Mouse (Mus musculus) hindbrain, embryonic 16.5 days (tissue): ENCODE results near the gene Vmn2r60. TPM values are rescaled to one million over a fixed set of nuclear protein-coding genes. Genes with fewer than 3 reads are reported as not detected.
"Not testable (repeated sequence)": the region's sequence is repeated elsewhere in the genome, so short reads cannot be mapped to it uniquely, and the experiment has no call there.

Experiments used
- ATAC-seq: fragments of 200-750 bp; cut with Nextera tagmentation; 2 replicates; pipeline ENCODE4 v1.8.0; 2017; ENCODE audit warnings: moderate TSS enrichment, moderate library complexity
- H3K27ac ChIP-seq: fragments of 300-500 bp; sonication (generic); 2 replicates; pipeline ENCODE4 v1.5.1; 2014; ENCODE audit warnings: low read depth, mild to moderate bottlenecking, control low read depth, low read length, moderate library complexity
- H3K27me3 ChIP-seq: fragments of 300-500 bp; sonication (generic); replicated peaks from 2 replicates; pipeline ENCODE4 v1.6.1; 2014; ENCODE audit warnings: low read length; ENCODE audit not compliant: control insufficient read depth, insufficient read depth
- H3K36me3 ChIP-seq: fragments of 300-500 bp; sonication (generic); 2 replicates; pipeline ENCODE4 v1.6.1; 2014; ENCODE audit warnings: mild to moderate bottlenecking, low read length, moderate library complexity, mixed read lengths; ENCODE audit not compliant: control insufficient read depth, insufficient read depth
- H3K4me1 ChIP-seq: fragments of 300-500 bp; sonication (generic); 2 replicates; pipeline ENCODE4 v1.6.1; 2014; ENCODE audit warnings: low read depth, low read length; ENCODE audit not compliant: control insufficient read depth, insufficient read depth
- H3K4me2 ChIP-seq: fragments of 300-500 bp; sonication (generic); 2 replicates; pipeline ENCODE4 v1.6.1; 2014; ENCODE audit warnings: mild to moderate bottlenecking, low read length, control low read depth, moderate library complexity
- H3K4me3 ChIP-seq: fragments of 300-500 bp; sonication (generic); 2 replicates; pipeline ENCODE4 v1.5.1; 2014; ENCODE audit warnings: mild to moderate bottlenecking, low read length, control low read depth, moderate library complexity
- H3K9ac ChIP-seq: fragments of 300-500 bp; sonication (generic); 2 replicates; pipeline ENCODE4 v1.6.1; 2014; ENCODE audit warnings: low read depth, mild to moderate bottlenecking, control low read depth, low read length, moderate library complexity
- H3K9me3 ChIP-seq: fragments of 300-500 bp; sonication (generic); 2 replicates; pipeline ENCODE4 v1.6.1; 2014; ENCODE audit warnings: mild to moderate bottlenecking, low read length, moderate library complexity; ENCODE audit not compliant: control insufficient read depth
- WGBS: fragments of 180-500 bp; shearing (Covaris S2); extraction: QIAGEN DNeasy Blood & Tissue Kit; methylation state at CpG from one replicate; pipeline ENCODE4 v1.1.7; 2014; 5-methylcytosine and 5-hydroxymethylcytosine counted together
- polyA plus RNA-seq: library from polyadenylated mRNA; unstranded; fragments of >200 nt; fragmentation: Nextera tagmentation; extraction: Ambion mirVana; gene quantifications from 2 replicates; pipeline ENCODE4 v1.2.1, GENCODE M21; 2015

Vmn2r60 gene
- polyA plus RNA-seq = not detected in 2 replicates

DNA sequence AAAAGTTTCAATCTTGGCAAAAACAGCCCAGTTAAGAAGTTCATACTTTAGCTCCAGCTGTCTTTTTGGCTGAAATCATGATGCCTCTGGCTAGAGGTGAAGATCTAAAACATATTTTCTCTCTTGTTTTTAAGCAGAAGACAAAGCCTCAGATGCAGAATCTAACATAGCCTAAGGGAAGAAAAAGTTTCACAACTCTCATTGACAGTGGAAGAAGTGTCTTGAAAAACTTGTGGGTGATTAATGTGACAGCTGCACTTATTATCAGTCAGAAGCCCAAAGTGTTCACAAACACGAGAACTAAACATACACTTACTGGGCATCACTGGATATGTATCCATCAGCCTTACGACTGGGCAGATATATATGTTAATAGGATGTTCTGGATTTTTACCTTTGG lies at the start of gene Vmn2r60:
TSS of gene Vmn2r60 (plus strand) at position 301 of the 400 bp plus-strand sequence.
- Histone ChIP-seq H3K27me3 (no peaks in the 10 kb centered on the region), H3K4me1 (no peaks in the 10 kb centered on the region), H3K4me3 (no peak within 1 kb of the TSS), H3K9ac (no peak within 1 kb of the TSS), H3K9me3 (peaks cover 14% of the 10 kb centered on the region), H3K27ac (no peak within 1 kb of the TSS), H3K4me2 (no peak within 1 kb of the TSS), H3K36me3 (no peaks in the 10 kb centered on the region)
- no peak for ATAC-seq
- WGBS = 78% methylated on average over 2 of the region's 2 CpGs

DNA sequence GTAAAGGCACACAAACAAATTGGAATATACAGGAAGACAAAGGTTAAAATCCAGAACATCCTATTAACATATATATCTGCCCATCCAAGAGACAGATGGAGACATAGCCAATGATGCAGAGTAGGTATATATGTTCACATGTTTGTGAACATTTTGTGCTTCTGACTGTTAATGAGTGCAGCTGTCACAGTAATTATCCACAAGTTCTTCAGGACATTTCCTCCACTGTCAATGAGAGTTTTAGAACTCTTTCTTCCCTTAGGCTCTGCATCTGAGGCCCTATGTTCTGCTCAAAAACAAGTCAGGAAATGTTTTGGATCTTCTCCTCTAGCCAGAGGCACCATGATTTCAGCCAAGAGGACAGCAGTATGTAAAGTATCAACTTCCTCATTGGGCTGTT lies 48.6 kb upstream of the Vmn2r60 start, which contains the start of gene Vmn2r59:
TSS of gene Vmn2r59 (minus strand) at position 101 of the 400 bp plus-strand sequence.
- Histone ChIP-seq H3K27me3 (no peaks in the 10 kb centered on the region), H3K9me3 (peaks cover 5% of the 10 kb centered on the region), H3K36me3 (no peaks in the 10 kb centered on the region), H3K9ac (no peak within 1 kb of the TSS), H3K4me3 (no peak within 1 kb of the TSS), H3K4me2 (no peak within 1 kb of the TSS), H3K27ac (no peak within 1 kb of the TSS), H3K4me1 (no peaks in the 10 kb centered on the region)
- ATAC-seq = no peak

DNA sequence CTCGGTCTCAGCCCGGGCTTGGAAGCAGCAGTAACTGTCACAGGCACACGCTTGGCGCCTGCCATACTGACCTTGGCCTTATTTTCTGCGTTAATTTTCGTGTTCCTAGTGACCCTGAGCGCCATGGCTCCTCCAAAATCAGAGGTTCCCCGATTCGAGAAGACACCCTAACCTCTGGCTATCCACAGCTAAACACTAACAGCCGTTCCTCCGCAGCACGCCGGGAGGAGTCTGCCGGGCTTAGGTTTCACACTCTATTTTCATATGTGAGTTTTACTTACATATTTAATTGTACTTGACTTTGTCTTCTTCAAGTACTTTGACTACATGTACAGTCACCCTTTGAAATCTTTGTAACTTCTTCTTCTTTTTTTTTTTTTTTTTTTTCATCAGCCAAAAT lies 509 bp upstream of the Vmn2r60 start:
- 78% methylated on average over 13 of the region's 14 CpGs for WGBS
- not testable (repeated sequence) for H3K4me1 ChIP-seq, H3K36me3 ChIP-seq, H3K27ac ChIP-seq, ATAC-seq, H3K4me3 ChIP-seq, H3K4me2 ChIP-seq, H3K27me3 ChIP-seq, H3K9ac ChIP-seq
- peaks cover 14% of the 10 kb centered on the region for H3K9me3 ChIP-seq

Other genes with a start within 250 kb of the Vmn2r60 start
- gene Vmn2r58, start 235.1 kb upstream of the Vmn2r60 start, polyA plus RNA-seq = not detected in 2 replicates
- not detected in 2 replicates for gene Vmn2r59, start 48.7 kb upstream of the Vmn2r60 start, polyA plus RNA-seq
- not detected in 2 replicates for gene Vmn2r61, start 152.3 kb downstream of the Vmn2r60 start, polyA plus RNA-seq